Mouse (Mus musculus): Measurements from ENCODE around the gene Gm7903. TPM values are rescaled to one million over a fixed set of nuclear protein-coding genes. Genes with fewer than 3 reads are reported as not detected.
"Not testable (repeated sequence)": the region's sequence is repeated elsewhere in the genome, so short reads cannot be mapped to it uniquely, and the experiment has no call there.

The Gm7903 gene
- not detected in 2 replicates for polyA plus RNA-seq (2012; rRNA removed)

DNA sequence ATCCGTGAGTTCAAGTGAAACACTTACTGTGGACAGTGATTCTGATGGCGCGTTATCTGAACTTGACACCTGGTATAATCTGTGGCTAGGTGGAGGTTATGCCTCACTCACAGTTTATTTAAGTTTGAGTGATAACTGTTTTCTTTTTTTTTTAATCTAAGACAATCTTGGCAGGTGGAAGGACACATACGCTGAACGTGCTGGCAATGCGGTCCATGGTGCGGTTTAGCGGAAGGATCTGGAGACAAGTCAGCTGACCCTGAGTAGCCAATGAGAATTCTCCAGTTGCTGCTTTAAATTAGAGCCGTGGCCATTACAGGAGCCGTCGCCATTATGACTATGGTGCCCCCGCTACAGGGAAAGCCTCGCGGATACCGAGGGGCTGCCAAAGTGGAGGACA lies at the start of gene Gm7903:
Gene Gm7903 (plus strand): TSS at position 301 of the 400 bp plus-strand sequence.
- not testable (repeated sequence) for H3K4me3 ChIP-seq (replicated peaks; ENCODE audit: insufficient read depth, low read depth, low read length); H3K4me1 ChIP-seq (ENCODE audit: control insufficient read depth, insufficient read depth, low read length); H3K27me3 ChIP-seq (ENCODE audit: control insufficient read depth, insufficient read depth, low read length); H3K27ac ChIP-seq (ENCODE audit: insufficient read depth, low read length); DNase-seq
- WGBS = no CpG with 5 or more reads among the region's 15 CpGs

DNA sequence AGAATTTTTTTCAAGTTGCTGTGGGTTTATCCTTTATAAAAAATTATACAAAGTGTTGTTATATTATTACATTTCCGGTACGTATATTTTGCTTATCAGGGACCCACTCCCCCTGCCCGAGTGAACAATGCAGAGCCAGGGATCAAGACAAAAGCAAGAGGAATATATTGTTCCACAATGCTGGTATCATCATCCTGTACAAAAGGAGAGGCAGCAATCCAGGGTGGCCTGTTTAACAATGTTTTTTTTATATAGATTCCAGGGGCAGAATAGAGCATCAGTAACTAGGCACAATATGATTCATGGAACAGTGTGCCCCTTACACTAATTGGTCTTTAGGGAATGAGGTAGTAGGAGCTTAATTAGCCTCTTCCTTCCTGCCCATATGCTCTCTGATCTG lies 30.1 kb upstream of the Gm7903 start:
- no CpG with 5 or more reads among the region's 3 CpGs for WGBS
- not testable (repeated sequence) for DNase-seq; H3K4me1 ChIP-seq (ENCODE audit: control insufficient read depth, insufficient read depth, low read length); H3K27ac ChIP-seq (ENCODE audit: insufficient read depth, low read length); H3K4me3 ChIP-seq (replicated peaks; ENCODE audit: insufficient read depth, low read depth, low read length); H3K27me3 ChIP-seq (ENCODE audit: control insufficient read depth, insufficient read depth, low read length)

- not testable (repeated sequence) for H3K27me3 ChIP-seq (ENCODE audit: control insufficient read depth, insufficient read depth, low read length); H3K4me1 ChIP-seq (ENCODE audit: control insufficient read depth, insufficient read depth, low read length); H3K27ac ChIP-seq (ENCODE audit: insufficient read depth, low read length); DNase-seq; H3K4me3 ChIP-seq (replicated peaks; ENCODE audit: insufficient read depth, low read depth, low read length)
- WGBS = 34% methylated on average over 4 of the region's 7 CpGs
Measured at GRCm38 (mm10) chrX:135421203-135421602, 12.4 kb upstream of the Gm7903 start.

DNA sequence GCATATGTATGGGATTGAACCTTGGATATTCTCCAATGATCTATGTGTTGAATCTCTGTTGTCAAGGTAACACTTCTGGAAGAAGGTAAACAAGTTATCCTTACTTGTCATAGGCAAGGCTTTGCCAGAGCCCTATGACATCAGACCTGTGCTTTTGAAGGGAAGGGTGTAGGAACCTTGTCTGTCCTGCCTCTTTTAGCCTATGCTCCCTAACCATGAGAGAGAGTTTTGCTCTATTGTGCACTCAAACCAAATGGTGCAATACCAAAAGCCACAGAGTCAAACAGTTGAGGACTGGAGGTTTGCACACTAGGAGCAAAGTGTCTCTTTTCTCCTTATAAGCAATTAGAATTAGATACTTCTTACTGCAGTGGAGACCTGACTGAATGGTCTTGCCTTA lies 11.8 kb upstream of the Gm7903 start:
- not testable (repeated sequence) for H3K27ac ChIP-seq (ENCODE audit: insufficient read depth, low read length); H3K4me1 ChIP-seq (ENCODE audit: control insufficient read depth, insufficient read depth, low read length); DNase-seq; H3K4me3 ChIP-seq (replicated peaks; ENCODE audit: insufficient read depth, low read depth, low read length); H3K27me3 ChIP-seq (ENCODE audit: control insufficient read depth, insufficient read depth, low read length)

DNA sequence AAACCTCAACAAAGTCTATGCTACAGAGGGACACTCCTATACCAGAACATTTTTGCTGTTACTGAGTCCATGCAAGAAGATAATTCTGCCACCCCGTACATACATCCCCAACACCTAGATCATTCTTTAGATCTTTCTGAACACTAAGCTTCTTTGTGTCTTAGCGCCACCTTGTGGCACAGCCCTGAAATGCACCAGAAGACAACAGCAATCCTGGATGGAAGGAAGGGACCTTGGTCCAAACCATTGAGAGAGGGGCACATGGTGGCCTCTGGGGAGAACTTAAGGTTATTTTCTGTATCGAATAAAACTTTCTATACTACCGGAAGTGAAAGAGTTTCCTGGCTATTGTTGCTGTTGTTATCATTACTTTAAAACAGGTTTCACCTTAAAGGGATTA lies 11.2 kb upstream of the Gm7903 start:
- not testable (repeated sequence) for H3K27me3 ChIP-seq (ENCODE audit: control insufficient read depth, insufficient read depth, low read length); H3K27ac ChIP-seq (ENCODE audit: insufficient read depth, low read length); H3K4me3 ChIP-seq (replicated peaks; ENCODE audit: insufficient read depth, low read depth, low read length); H3K4me1 ChIP-seq (ENCODE audit: control insufficient read depth, insufficient read depth, low read length); DNase-seq
- WGBS = no CpG with 5 or more reads among the region's 4 CpGs

DNA sequence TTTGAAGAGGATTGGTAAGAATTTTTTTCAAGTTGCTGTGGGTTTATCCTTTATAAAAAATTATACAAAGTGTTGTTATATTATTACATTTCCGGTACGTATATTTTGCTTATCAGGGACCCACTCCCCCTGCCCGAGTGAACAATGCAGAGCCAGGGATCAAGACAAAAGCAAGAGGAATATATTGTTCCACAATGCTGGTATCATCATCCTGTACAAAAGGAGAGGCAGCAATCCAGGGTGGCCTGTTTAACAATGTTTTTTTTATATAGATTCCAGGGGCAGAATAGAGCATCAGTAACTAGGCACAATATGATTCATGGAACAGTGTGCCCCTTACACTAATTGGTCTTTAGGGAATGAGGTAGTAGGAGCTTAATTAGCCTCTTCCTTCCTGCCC lies 30.5 kb downstream of the Gm7903 start:
- H3K4me3 ChIP-seq (replicated peaks; ENCODE audit: insufficient read depth, low read depth, low read length) = not testable (repeated sequence)
- WGBS = no CpG with 5 or more reads among the region's 3 CpGs

GRCm38 (mm10) chrX:135481902-135482301 lies 48.3 kb downstream of the Gm7903 start:
- not testable (repeated sequence) for H3K27ac ChIP-seq (ENCODE audit: insufficient read depth, low read length); H3K4me3 ChIP-seq (replicated peaks; ENCODE audit: insufficient read depth, low read depth, low read length); H3K4me1 ChIP-seq (ENCODE audit: control insufficient read depth, insufficient read depth, low read length); H3K27me3 ChIP-seq (ENCODE audit: control insufficient read depth, insufficient read depth, low read length); DNase-seq
- no CpG with 5 or more reads among the region's 6 CpGs for WGBS

More for the DNA sequence above, 30.5 kb downstream of the Gm7903 start:
- DNase-seq; H3K27ac ChIP-seq (ENCODE audit: insufficient read depth, low read length); H3K27me3 ChIP-seq (ENCODE audit: control insufficient read depth, insufficient read depth, low read length); H3K4me1 ChIP-seq (ENCODE audit: control insufficient read depth, insufficient read depth, low read length): not testable (repeated sequence)

DNA sequence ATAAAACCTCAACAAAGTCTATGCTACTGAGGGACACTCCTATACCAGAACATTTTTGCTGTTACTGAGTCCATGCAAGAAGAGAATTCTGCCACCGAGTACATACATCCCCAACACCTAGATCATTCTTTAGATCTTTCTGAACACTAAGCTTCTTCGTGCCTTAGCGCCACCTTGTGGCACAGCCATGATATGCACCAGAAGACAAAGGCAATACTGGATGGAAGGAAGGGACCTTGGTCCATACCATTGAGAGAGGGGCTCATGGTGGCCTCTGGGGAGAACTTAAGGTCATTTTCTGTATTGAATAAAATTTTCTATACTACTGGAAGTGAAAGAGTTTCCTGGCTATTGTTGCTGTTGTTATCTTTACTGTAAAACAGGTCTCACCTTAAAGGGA lies 49.5 kb downstream of the Gm7903 start:
- H3K4me1 ChIP-seq (ENCODE audit: control insufficient read depth, insufficient read depth, low read length); H3K27ac ChIP-seq (ENCODE audit: insufficient read depth, low read length); DNase-seq; H3K4me3 ChIP-seq (replicated peaks; ENCODE audit: insufficient read depth, low read depth, low read length); H3K27me3 ChIP-seq (ENCODE audit: control insufficient read depth, insufficient read depth, low read length): not testable (repeated sequence)
- no CpG with 5 or more reads among the region's 3 CpGs for WGBS

Other genes starting within 250 kb of the Gm7903 start
- gene Tceal6, start 223.1 kb upstream of the Gm7903 start, polyA plus RNA-seq (2012; rRNA removed) = 92.1 and 105 TPM in 2 replicates
- not detected in 2 replicates for gene Pramel3, start 131.5 kb upstream of the Gm7903 start, polyA plus RNA-seq (2012; rRNA removed)
- gene Gm5128, start 60.6 kb upstream of the Gm7903 start, polyA plus RNA-seq (2012; rRNA removed) = not detected in 2 replicates
- not detected in 2 replicates for gene AV320801, start 60.8 kb downstream of the Gm7903 start, polyA plus RNA-seq (2012; rRNA removed)
- 0.16 TPM in 2 replicates for gene Nxf7, start 164.9 kb downstream of the Gm7903 start, polyA plus RNA-seq (2012; rRNA removed)
- gene Prame, start 193.9 kb downstream of the Gm7903 start, polyA plus RNA-seq (2012; rRNA removed) = not detected in 2 replicates